Mouse (Mus musculus) forebrain, embryonic 14.5 days (tissue): ENCODE measurements around the gene Acadsb. TPM values are rescaled to one million over a fixed set of nuclear protein-coding genes. Genes with fewer than 3 reads are reported as not detected.
"Not testable (repeated sequence)": the region's sequence is repeated elsewhere in the genome, so short reads cannot be mapped to it uniquely, and the experiment has no call there.

ENCODE experiments used
- ATAC-seq: fragments of 200-750 bp; cut with Nextera tagmentation; 2 replicates; pipeline ENCODE4 v1.8.0; 2017; ENCODE audit warnings: mild to moderate bottlenecking, moderate library complexity
- DNase-seq: peaks from one replicate; pipeline ENCODE4 v3.0.0-alpha.2; 2015; ENCODE audit warnings: low spot score
- H3K27ac ChIP-seq: fragments of 300-500 bp; sonication (generic); 2 replicates; pipeline ENCODE4 v1.5.1; 2014; ENCODE audit warnings: low read depth, mild to moderate bottlenecking, control low read depth, low read length, moderate library complexity
- H3K27me3 ChIP-seq: fragments of 300-500 bp; sonication (generic); replicated peaks from 2 replicates; pipeline ENCODE4 v1.6.1; 2014; ENCODE audit warnings: low read length, control low read depth, mixed read lengths; ENCODE audit not compliant: control insufficient read depth, insufficient read depth
- H3K36me3 ChIP-seq: fragments of 300-500 bp; sonication (generic); 2 replicates; pipeline ENCODE4 v1.6.1; 2014; ENCODE audit warnings: low read length, control low read depth; ENCODE audit not compliant: control insufficient read depth, insufficient read depth
- H3K4me1 ChIP-seq: fragments of 300-500 bp; sonication (generic); 2 replicates; pipeline ENCODE4 v1.6.1; 2014; ENCODE audit warnings: antibody characterized with exemption, low read length, control low read depth; ENCODE audit not compliant: control insufficient read depth, insufficient read depth
- H3K4me2 ChIP-seq: fragments of 300-500 bp; sonication (generic); 2 replicates; pipeline ENCODE4 v1.6.1; 2014; ENCODE audit warnings: mild to moderate bottlenecking, control low read depth, low read length
- H3K4me3 ChIP-seq: fragments of 300-500 bp; sonication (generic); 2 replicates; pipeline ENCODE4 v1.5.1; 2014; ENCODE audit warnings: low read depth, low read length, control low read depth
- H3K9ac ChIP-seq: fragments of 300-500 bp; sonication (generic); 2 replicates; pipeline ENCODE4 v1.6.1; 2014; ENCODE audit warnings: mild to moderate bottlenecking, low read length, control low read depth, moderate library complexity
- H3K9me3 ChIP-seq: fragments of 300-500 bp; sonication (generic); replicated peaks from 2 replicates; pipeline ENCODE4 v1.6.1; 2016; ENCODE audit warnings: low read length, control low read depth, mixed read lengths; ENCODE audit not compliant: control insufficient read depth
- WGBS: fragments of 180-500 bp; shearing (Covaris S2); extraction: QIAGEN DNeasy Blood & Tissue Kit; methylation state at CpG from one replicate; pipeline ENCODE4 v1.1.7; 2014; 5-methylcytosine and 5-hydroxymethylcytosine counted together
- polyA plus RNA-seq: library from polyadenylated mRNA; unstranded; fragments of >200 nt; fragmentation: Nextera tagmentation; extraction: Ambion mirVana; gene quantifications from 2 replicates; pipeline ENCODE4 v1.2.1, GENCODE M21; 2014

Acadsb gene
- 98.6 and 130 TPM in 2 replicates for polyA plus RNA-seq

DNA sequence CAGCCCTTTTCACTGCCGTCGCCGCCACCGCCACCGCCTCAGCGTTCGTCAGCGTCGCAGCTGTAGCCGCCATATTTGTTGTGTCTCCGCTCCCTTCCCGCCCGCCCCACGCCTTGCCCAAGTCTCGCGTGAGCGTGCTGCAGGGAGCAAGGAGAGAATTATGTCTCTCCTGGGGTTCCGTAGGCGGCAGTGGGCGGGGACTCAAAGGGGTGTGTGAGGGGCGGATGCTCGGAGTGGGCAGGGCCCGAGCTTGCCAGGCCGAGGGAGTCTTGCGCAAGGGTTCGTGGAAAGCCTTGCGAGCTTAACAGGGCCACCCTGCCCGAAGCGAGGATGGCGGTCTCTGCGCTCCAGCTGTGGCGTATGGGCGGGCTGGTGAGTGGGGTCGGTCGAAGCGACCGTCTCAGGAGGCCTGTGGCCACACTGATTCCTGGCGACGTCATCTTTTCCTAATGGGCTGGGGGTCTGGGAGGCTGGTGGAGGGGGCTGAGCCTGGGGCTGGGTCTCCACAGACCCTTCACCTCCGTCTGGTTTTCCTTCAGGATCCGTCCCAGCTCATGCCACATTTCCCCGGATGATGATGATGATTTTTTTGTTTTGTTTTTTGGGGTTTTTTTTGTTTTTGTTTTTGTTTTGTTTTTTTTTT lies at the start of gene Acadsb, which contains the start of gene Ikzf5:
Gene Acadsb, plus strand, starts transcription at position 186 of the 643 bp plus-strand sequence.
Gene Ikzf5, minus strand, starts transcription at position 106 of the 643 bp plus-strand sequence.
- peak within 1 kb of the TSS; percentile 93 for H3K9ac ChIP-seq
- H3K9me3 ChIP-seq = no peaks in the 10 kb centered on the region
- peak within 1 kb of the TSS; percentile 88 for H3K4me3 ChIP-seq
- DNase-seq = peak; percentile 99
- peak; percentile 99 for ATAC-seq
- H3K36me3 ChIP-seq = no peaks in the 10 kb centered on the region
- H3K27me3 ChIP-seq = no peaks in the 10 kb centered on the region
- H3K27ac ChIP-seq = peak within 1 kb of the TSS; percentile 84
- peak within 1 kb of the TSS; percentile 84 for H3K4me2 ChIP-seq
- under 1% methylated on average over 42 of the region's 42 CpGs for WGBS
- peaks cover 19% of the 10 kb centered on the region for H3K4me1 ChIP-seq

DNA sequence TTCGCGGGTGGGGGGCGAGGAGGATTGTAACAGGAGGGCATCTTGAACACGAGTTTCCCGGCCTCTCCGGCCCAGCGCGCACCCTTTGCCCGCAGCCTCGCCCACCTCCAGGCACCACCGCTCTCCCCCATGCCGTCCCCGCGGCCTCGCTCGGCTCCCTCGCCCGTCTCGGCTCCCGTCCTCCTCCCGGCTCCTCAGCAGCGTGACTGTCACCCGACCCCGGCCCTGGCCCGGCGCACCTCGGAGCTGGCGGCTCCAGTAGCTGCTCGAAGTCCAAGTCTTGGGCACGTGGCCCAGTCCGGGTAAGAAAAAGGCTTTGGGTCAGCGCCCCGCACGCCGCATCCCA lies 48.2 kb upstream of the Acadsb start:
- peak overlapping the region; percentile 84 for H3K4me3 ChIP-seq
- peaks cover 22% of the 10 kb centered on the region for H3K36me3 ChIP-seq
- H3K9me3 ChIP-seq = no peaks in the 10 kb centered on the region
- H3K27ac ChIP-seq = peak overlapping the region; percentile 79
- H3K9ac ChIP-seq = peak overlapping the region; percentile 88
- no peak for DNase-seq
- no peaks in the 10 kb centered on the region for H3K27me3 ChIP-seq
- WGBS = under 1% methylated on average over 35 of the region's 35 CpGs
- H3K4me2 ChIP-seq = peak overlapping the region; percentile 89
- peak; percentile 84 for ATAC-seq
- H3K4me1 ChIP-seq = peaks cover 4% of the 10 kb centered on the region

DNA sequence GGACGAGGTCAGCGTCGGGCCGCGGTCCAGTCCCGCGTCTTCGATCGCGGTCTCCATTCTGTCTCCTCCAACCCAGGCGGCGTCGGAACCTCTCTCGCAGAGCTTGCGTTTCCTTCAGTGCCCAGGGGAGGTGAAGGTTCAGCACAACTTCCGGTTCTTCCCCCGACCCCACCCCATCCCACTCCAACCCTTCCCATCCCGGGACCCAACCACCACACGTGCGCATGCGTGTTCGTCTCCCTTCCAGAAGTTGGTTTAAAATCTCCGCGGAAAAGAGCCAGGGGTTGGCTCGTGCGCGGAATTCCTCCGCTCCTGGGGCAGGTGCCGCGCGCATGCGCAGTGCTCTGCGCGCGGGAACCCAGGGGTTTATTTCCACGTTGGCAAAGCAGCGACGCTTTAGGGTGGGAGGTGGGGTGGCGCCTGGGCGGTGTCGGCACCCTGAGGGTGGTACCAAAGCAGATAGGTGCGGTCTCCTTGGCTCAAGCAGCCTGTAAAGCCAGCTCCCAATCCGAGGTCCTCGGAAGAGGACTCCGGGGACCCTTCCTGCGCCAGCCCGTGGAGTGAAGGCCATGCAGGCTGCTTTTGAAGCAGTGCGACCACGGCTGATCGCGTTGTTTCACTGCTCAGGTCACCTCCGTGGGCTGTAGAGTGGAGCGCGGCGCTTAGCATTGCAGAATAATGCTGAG lies 47.6 kb upstream of the Acadsb start, which contains the start of gene 2310057M21Rik:
Gene 2310057M21Rik, minus strand, starts transcription at position 145 of the 686 bp plus-strand sequence.
- Histone ChIP-seq H3K4me3 (peak within 1 kb of the TSS; percentile 84), H3K4me2 (peak within 1 kb of the TSS; percentile 89), H3K9me3 (no peaks in the 10 kb centered on the region), H3K9ac (peak within 1 kb of the TSS; percentile 88), H3K27me3 (no peaks in the 10 kb centered on the region), H3K27ac (peak within 1 kb of the TSS; percentile 80), H3K36me3 (peaks cover 17% of the 10 kb centered on the region), H3K4me1 (peaks cover 4% of the 10 kb centered on the region)
- peak; percentile 99 for DNase-seq
- under 1% methylated on average over 55 of the region's 55 CpGs for WGBS
- peak; percentile 97 for ATAC-seq

DNA sequence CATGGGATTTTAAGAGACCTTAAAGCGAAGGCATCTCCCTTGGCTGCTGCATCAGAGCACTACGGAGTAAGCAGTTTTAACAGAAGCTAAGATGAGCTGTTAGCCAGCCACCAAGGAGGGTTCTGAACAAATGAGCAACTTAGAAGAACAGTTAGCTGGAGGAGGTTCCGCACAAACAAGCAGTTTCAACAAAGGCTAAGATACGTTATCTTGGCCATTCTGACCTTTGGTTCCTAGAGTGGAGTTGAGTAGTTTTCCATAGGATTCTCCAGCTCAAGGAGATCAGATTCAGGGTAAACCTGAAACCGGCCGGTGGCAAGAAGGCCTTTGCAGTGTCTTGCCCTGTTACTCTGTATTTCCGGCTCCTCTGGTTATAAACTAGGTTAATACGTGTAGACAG lies 46.3 kb upstream of the Acadsb start:
- peaks cover 5% of the 10 kb centered on the region; the same call in 1 of the 2 replicates for H3K36me3 ChIP-seq
- H3K27ac ChIP-seq = no peak overlapping the region
- DNase-seq (no peak), ATAC-seq (no peak)
- H3K4me1 ChIP-seq = peaks cover 4% of the 10 kb centered on the region
- no peak overlapping the region for H3K4me2 ChIP-seq
- no peak overlapping the region for H3K9ac ChIP-seq
- WGBS = 95% methylated on average over 8 of the region's 8 CpGs
- no peaks in the 10 kb centered on the region for H3K9me3 ChIP-seq
- no peaks in the 10 kb centered on the region for H3K27me3 ChIP-seq
- H3K4me3 ChIP-seq = no peak overlapping the region

DNA sequence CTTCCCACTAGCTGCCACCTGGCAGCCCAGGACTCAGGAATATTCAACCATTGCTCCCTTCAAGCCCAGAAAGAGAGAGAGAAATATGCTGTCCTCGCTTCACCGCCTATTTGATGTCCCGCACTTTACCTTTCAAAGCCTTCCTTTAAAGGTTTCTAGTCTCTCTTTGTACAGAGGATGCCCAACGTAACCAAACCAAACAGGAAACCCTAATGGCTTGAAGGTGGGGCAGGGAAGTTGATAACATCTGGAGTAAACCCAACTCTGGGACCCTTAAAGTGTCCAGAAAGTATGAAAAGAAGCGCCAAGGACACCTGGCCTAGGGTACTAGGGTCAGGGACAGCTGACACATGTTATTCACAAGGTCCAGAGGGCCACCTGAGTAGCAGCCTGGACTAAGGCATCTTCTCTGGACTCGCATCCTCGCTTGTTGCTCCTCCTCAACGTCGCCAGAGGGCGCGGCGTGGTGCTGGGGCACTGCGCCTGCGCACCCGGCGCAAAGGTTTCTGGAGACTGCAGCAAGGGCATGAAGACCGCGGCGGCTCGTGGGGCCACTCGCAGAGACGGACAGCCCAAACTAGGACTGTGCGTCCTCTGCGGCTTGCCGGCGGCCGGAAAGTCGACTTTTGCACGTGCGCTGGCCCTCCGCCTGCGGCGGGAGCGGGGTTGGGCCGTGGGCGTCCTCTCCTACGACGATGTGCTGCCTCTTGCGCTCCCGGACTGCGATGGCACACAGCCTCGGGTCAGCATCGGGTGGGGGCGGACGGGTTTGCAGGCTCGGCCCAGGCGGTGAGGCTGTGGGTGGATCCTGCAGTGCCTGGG lies 39.5 kb upstream of the Acadsb start, which contains the start of gene Pstk:
Gene Pstk, plus strand, starts transcription at position 494 of the 822 bp plus-strand sequence.
- Histone ChIP-seq H3K4me3 (peak within 1 kb of the TSS; percentile 69), H3K4me2 (peak within 1 kb of the TSS; percentile 75), H3K27ac (peak within 1 kb of the TSS; percentile 82), H3K9me3 (no peaks in the 10 kb centered on the region), H3K4me1 (peaks cover 6% of the 10 kb centered on the region; the same call in 1 of the 2 replicates), H3K36me3 (no peaks in the 10 kb centered on the region), H3K27me3 (no peaks in the 10 kb centered on the region), H3K9ac (peak within 1 kb of the TSS; percentile 93)
- 5% methylated on average over 47 of the region's 47 CpGs for WGBS
- peak; percentile 96 for ATAC-seq
- peak; percentile 91 for DNase-seq

DNA sequence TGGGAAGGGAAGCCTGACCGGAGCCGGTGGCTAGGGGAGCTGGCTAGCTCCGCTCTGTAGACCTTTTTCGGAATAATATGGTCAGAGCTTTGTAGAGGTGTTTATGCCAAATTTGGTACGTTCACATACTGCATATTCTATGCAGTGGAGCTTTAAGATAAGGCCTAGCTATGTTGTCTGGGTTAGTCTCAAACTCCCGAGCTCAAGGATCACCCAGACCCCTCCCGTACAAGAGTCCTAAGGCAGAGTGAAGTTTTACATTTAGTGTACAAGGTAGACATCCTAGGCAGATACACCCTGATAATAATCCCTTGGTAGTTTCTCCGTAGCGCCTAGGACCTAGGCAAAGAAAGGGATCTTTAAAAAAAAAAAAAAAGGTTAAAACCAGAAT lies 38.9 kb upstream of the Acadsb start:
- H3K9ac ChIP-seq = peak overlapping the region; percentile 93
- ATAC-seq = no peak
- no peaks in the 10 kb centered on the region for H3K9me3 ChIP-seq
- DNase-seq = no peak
- WGBS = 12% methylated on average over 9 of the region's 9 CpGs
- peak overlapping the region; percentile 75 for H3K4me2 ChIP-seq
- H3K36me3 ChIP-seq = no peaks in the 10 kb centered on the region
- H3K27me3 ChIP-seq = no peaks in the 10 kb centered on the region
- H3K4me3 ChIP-seq = peak overlapping the region; percentile 69
- peaks cover 6% of the 10 kb centered on the region; the same call in 1 of the 2 replicates for H3K4me1 ChIP-seq
- peak overlapping the region; percentile 82; the same call in 1 of the 2 replicates for H3K27ac ChIP-seq

DNA sequence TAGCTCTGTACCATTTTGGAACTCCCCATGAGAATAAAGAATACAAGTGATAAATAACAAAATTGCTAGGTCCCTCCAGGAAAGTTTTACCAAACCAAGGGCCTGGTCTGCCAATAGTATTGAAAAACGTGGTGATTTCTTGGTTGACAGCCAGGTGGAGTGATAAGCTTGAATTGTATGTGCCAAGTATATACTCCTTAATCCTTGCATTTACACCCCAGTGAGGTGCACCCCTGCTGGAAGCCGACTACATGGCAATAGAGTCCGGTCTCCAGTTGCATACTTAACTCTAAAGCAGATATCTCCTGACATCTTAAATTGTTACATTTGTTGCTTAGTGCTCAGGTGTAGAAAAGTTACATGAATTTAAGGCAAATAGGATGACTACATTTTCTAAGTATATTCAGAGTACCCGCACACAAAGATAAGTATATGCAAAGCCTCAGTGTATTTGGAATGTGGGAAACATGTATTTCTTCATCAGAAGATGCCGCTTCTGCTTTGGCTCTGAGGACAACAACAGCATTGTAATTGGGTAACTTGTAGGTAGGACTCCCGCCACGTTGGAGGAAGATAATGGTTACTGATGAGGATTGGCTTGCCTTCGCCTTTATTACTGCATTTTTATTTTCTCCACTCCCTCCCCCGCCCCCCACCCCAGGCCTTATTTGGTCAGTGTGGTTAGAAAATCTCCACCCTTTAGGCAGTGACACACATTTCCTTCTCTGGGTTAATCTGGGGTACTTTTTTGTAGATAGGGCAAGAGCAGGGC lies 38.3 kb upstream of the Acadsb start:
- WGBS = 75% methylated on average over 9 of the region's 9 CpGs
- no peaks in the 10 kb centered on the region for H3K9me3 ChIP-seq

DNA sequence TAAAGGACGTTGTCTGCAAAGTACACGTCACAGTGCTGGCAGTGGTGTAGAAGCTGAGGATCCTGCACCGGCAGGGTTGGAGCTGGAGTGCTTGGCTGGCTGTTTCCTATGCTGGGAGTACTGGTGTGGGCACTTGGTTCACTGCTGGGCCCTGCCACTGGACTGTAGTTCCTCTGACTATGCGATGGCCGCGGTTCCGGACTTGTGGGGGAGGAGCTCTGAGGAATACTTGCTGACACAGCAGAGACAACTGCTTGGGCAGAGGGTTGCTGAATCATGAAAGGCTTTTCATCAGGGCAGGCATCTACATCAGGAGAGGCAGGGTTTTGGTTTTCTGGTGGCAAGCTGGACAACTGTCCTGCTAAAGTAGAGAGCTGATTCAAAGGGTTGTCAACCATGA lies 18.6 kb upstream of the Acadsb start:
- H3K36me3 ChIP-seq = peaks cover 35% of the 10 kb centered on the region
- ATAC-seq, H3K9me3 ChIP-seq, H3K27me3 ChIP-seq, DNase-seq, H3K9ac ChIP-seq, H3K4me3 ChIP-seq, H3K4me2 ChIP-seq, H3K27ac ChIP-seq, H3K4me1 ChIP-seq: not testable (repeated sequence)
- 85% methylated on average over 6 of the region's 7 CpGs for WGBS

More for the DNA sequence above, 38.3 kb upstream of the Acadsb start:
- peak overlapping the region; percentile 93; the same call in 1 of the 2 replicates for H3K9ac ChIP-seq
- peak; percentile 39 for DNase-seq
- peaks cover 6% of the 10 kb centered on the region; the same call in 1 of the 2 replicates for H3K4me1 ChIP-seq
- H3K27ac ChIP-seq = no peak overlapping the region
- no peak for ATAC-seq
- H3K4me3 ChIP-seq = peak overlapping the region; percentile 69
- no peaks in the 10 kb centered on the region for H3K27me3 ChIP-seq
- peak overlapping the region; percentile 75 for H3K4me2 ChIP-seq
- H3K36me3 ChIP-seq = no peaks in the 10 kb centered on the region
